Mouse (Mus musculus) liver, adult 2 months (tissue): Measurements from ENCODE around the gene Sdc3. TPM values are rescaled to one million over a fixed set of nuclear protein-coding genes. Genes with fewer than 3 reads are reported as not detected.
A peak's percentile ranks its signal among the peaks of the same experiment; 100 is the strongest.

ENCODE experiments used
- DNase-seq: peaks from one replicate; pipeline ENCODE4 v3.0.0-alpha.2; 2011; ENCODE audit warnings: low read depth, low spot score; ENCODE audit errors: extremely low read depth
- H3K27ac ChIP-seq: fragments of 200-500 bp; replicated peaks from 2 replicates; pipeline ENCODE4 v1.5.1; 2012; ENCODE audit warnings: low read depth, mild to moderate bottlenecking, control low read depth, inconsistent platforms, low read length; ENCODE audit not compliant: insufficient read depth
- H3K27me3 ChIP-seq: fragments of 200-500 bp; 2 replicates; pipeline ENCODE4 v1.6.1; 2012; ENCODE audit warnings: mild to moderate bottlenecking, moderate library complexity, low read length, inconsistent platforms; ENCODE audit not compliant: control insufficient read depth, insufficient read depth
- H3K36me3 ChIP-seq: fragments of 200-500 bp; 2 replicates; pipeline ENCODE4 v1.6.1; 2012; ENCODE audit warnings: low read length, inconsistent platforms; ENCODE audit not compliant: control insufficient read depth, insufficient read depth
- H3K4me1 ChIP-seq: fragments of 200-500 bp; 2 replicates; pipeline ENCODE4 v1.6.1; 2011; ENCODE audit warnings: low read length; ENCODE audit not compliant: control insufficient read depth, insufficient read depth
- H3K4me3 ChIP-seq: fragments of 200-500 bp; 2 replicates; pipeline ENCODE4 v1.5.1; 2011; ENCODE audit warnings: low read depth, mild to moderate bottlenecking, control low read depth, low read length, moderate library complexity; ENCODE audit not compliant: insufficient read depth
- H3K79me2 ChIP-seq: fragments of 200-500 bp; 2 replicates; pipeline ENCODE4 v1.6.1; 2012; ENCODE audit warnings: inconsistent platforms, mild to moderate bottlenecking, low read length, moderate library complexity; ENCODE audit not compliant: control insufficient read depth, insufficient read depth
- H3K9ac ChIP-seq: fragments of 200-500 bp; 2 replicates; pipeline ENCODE4 v1.6.1; 2012; ENCODE audit warnings: low read depth, mild to moderate bottlenecking, control low read depth, inconsistent platforms, low read length
- CTCF ChIP-seq: fragments of 200-500 bp; IDR thresholded peaks from 2 replicates; pipeline ENCODE4 v1.5.1; 2011; ENCODE audit warnings: low read depth, low read length, control low read depth
- POLR2A ChIP-seq: fragments of 200-500 bp; IDR thresholded peaks from 2 replicates; pipeline ENCODE4 v1.6.1; 2011; ENCODE audit warnings: low read length, control low read depth; ENCODE audit not compliant: insufficient read depth; ENCODE audit errors: extremely low read depth
- WGBS: fragments of 180-500 bp; shearing (Covaris S2); methylation state at CpG from one replicate; pipeline ENCODE4 v1.1.7; 2018; 5-methylcytosine and 5-hydroxymethylcytosine counted together
- polyA plus RNA-seq: library from polyadenylated mRNA; depleted of rRNA; stranded (reverse); fragments of >200 nt; gene quantifications from 2 replicates; pipeline ENCODE4 v1.2.3, GENCODE M21; 2012; rRNA removed
- total RNA-seq: library from RNA; depleted of rRNA; stranded (reverse); fragments of >200 nt; gene quantifications from 2 replicates; pipeline ENCODE4 v1.2.3, GENCODE M21; 2014; rRNA removed

The Sdc3 gene
- total and polyA plus RNA-seq, 2 experiments: 11.1 to 37.1 TPM

GRCm38 (mm10) chr4:130868803-130869202 lies 76.5 kb downstream of the Sdc3 start:
- DNase-seq: no peak
- Histone ChIP-seq H3K27me3 (no peaks in the 10 kb centered on the region), H3K9ac (no peak overlapping the region), H3K79me2 (no peaks in the 10 kb centered on the region), H3K4me1 (no peaks in the 10 kb centered on the region), H3K4me3 (no peak overlapping the region), H3K27ac (no peak overlapping the region), H3K36me3 (no peaks in the 10 kb centered on the region)
- WGBS: 46% methylated on average over 5 of the region's 5 CpGs
- TF ChIP-seq POLR2A (no peak), CTCF (no peak)

GRCm38 (mm10) chr4:130872414-130872813 lies 80.1 kb downstream of the Sdc3 start:
- no peaks in the 10 kb centered on the region for H3K79me2 ChIP-seq
- H3K4me3 ChIP-seq: no peak overlapping the region
- no peak overlapping the region for H3K27ac ChIP-seq
- no peak for DNase-seq
- 57% methylated on average over 11 of the region's 11 CpGs for WGBS
- H3K9ac ChIP-seq: no peak overlapping the region
- H3K4me1 ChIP-seq: no peaks in the 10 kb centered on the region
- TF ChIP-seq CTCF (no peak), POLR2A (no peak)
- H3K27me3 ChIP-seq: no peaks in the 10 kb centered on the region
- H3K36me3 ChIP-seq: no peaks in the 10 kb centered on the region

GRCm38 (mm10) chr4:130873440-130873839 lies 81.1 kb downstream of the Sdc3 start:
- H3K79me2 ChIP-seq: no peaks in the 10 kb centered on the region
- H3K4me3 ChIP-seq: no peak overlapping the region
- no peak for DNase-seq
- H3K27me3 ChIP-seq: no peaks in the 10 kb centered on the region
- H3K36me3 ChIP-seq: no peaks in the 10 kb centered on the region
- H3K9ac ChIP-seq: no peak overlapping the region
- 79% methylated on average over 5 of the region's 5 CpGs for WGBS
- TF ChIP-seq POLR2A: no peak
- peak; percentile 34; the same call in 1 of the 2 replicates for TF ChIP-seq CTCF
- no peak overlapping the region for H3K27ac ChIP-seq
- no peaks in the 10 kb centered on the region for H3K4me1 ChIP-seq

GRCm38 (mm10) chr4:130874601-130875000 lies 82.3 kb downstream of the Sdc3 start:
- Histone ChIP-seq H3K79me2 (no peaks in the 10 kb centered on the region), H3K4me3 (no peak overlapping the region), H3K27me3 (no peaks in the 10 kb centered on the region), H3K36me3 (no peaks in the 10 kb centered on the region), H3K9ac (no peak overlapping the region), H3K4me1 (no peaks in the 10 kb centered on the region), H3K27ac (no peak overlapping the region)
- TF ChIP-seq CTCF: no peak
- no peak for TF ChIP-seq POLR2A
- no peak for DNase-seq
- WGBS: 33% methylated on average over 10 of the region's 10 CpGs

Other genes starting within 250 kb of the Sdc3 start
- gene Nkain1, start 218.4 kb upstream of the Sdc3 start, total RNA-seq: 0.28 TPM in 1 of 2 replicates, not detected in the other
- 0.22 and 0.51 TPM in 2 replicates for gene Nkain1, start 218.4 kb upstream of the Sdc3 start, polyA plus RNA-seq
- gene Pum1, start 129.2 kb upstream of the Sdc3 start, total RNA-seq: 25.4 and 33.1 TPM in 2 replicates
- 26.3 and 30.3 TPM in 2 replicates for gene Pum1, start 129.2 kb upstream of the Sdc3 start, polyA plus RNA-seq
- 4.8 and 5.4 TPM in 2 replicates for gene Laptm5, start 120.6 kb downstream of the Sdc3 start, total RNA-seq
- 18.9 and 31.5 TPM in 2 replicates for gene Laptm5, start 120.6 kb downstream of the Sdc3 start, polyA plus RNA-seq
- gene Matn1, start 151.8 kb downstream of the Sdc3 start, total RNA-seq: not detected in 2 replicates
- gene Matn1, start 151.8 kb downstream of the Sdc3 start, polyA plus RNA-seq: not detected in 2 replicates